Mouse (Mus musculus) heart, embryonic 16.5 days (tissue): ENCODE results near the gene Zfp455. TPM values are rescaled to one million over a fixed set of nuclear protein-coding genes. Genes with fewer than 3 reads are reported as not detected.
"Not testable (repeated sequence)": the region's sequence is repeated elsewhere in the genome, so short reads cannot be mapped to it uniquely, and the experiment has no call there.

Experiments used
- ATAC-seq: fragments of 200-750 bp; cut with Nextera tagmentation; replicated peaks from 2 replicates; pipeline ENCODE4 v1.8.0; 2017; ENCODE audit warnings: moderate number of reproducible peaks; ENCODE audit not compliant: insufficient read depth, low FRiP score; ENCODE audit errors: extremely low read depth
- H3K27ac ChIP-seq: fragments of 300-500 bp; sonication (generic); 2 replicates; pipeline ENCODE4 v1.5.1; 2014; ENCODE audit warnings: mild to moderate bottlenecking, low read length, control low read depth, moderate library complexity
- H3K27me3 ChIP-seq: fragments of 300-500 bp; sonication (generic); 2 replicates; pipeline ENCODE4 v1.6.1; 2014; ENCODE audit warnings: low read length, mixed read lengths; ENCODE audit not compliant: control insufficient read depth, insufficient read depth
- H3K36me3 ChIP-seq: fragments of 300-500 bp; sonication (generic); 2 replicates; pipeline ENCODE4 v1.6.1; 2014; ENCODE audit not compliant: control insufficient read depth, insufficient read depth
- H3K4me1 ChIP-seq: fragments of 300-500 bp; sonication (generic); 2 replicates; pipeline ENCODE4 v1.6.1; 2014; ENCODE audit warnings: low read length, mixed read lengths; ENCODE audit not compliant: control insufficient read depth, insufficient read depth
- H3K4me2 ChIP-seq: fragments of 300-500 bp; sonication (generic); 2 replicates; pipeline ENCODE4 v1.6.1; 2014; ENCODE audit warnings: low read depth, mild to moderate bottlenecking, control low read depth, low read length
- H3K4me3 ChIP-seq: fragments of 300-500 bp; sonication (generic); 2 replicates; pipeline ENCODE4 v1.5.1; 2014; ENCODE audit warnings: mild to moderate bottlenecking, control low read depth, low read length
- H3K9ac ChIP-seq: fragments of 300-500 bp; sonication (generic); 2 replicates; pipeline ENCODE4 v1.6.1; 2014; ENCODE audit warnings: low read length, control low read depth
- H3K9me3 ChIP-seq: fragments of 300-500 bp; sonication (generic); replicated peaks from 2 replicates; pipeline ENCODE4 v1.6.1; 2016; ENCODE audit warnings: low read length; ENCODE audit not compliant: control insufficient read depth
- WGBS: fragments of 180-500 bp; shearing (Covaris S2); extraction: QIAGEN DNeasy Blood & Tissue Kit; methylation state at CpG from one replicate; pipeline ENCODE4 v1.1.7; 2014; 5-methylcytosine and 5-hydroxymethylcytosine counted together
- polyA plus RNA-seq: library from polyadenylated mRNA; unstranded; fragments of >200 nt; fragmentation: Nextera tagmentation; extraction: Ambion mirVana; gene quantifications from 2 replicates; pipeline ENCODE4 v1.2.1, GENCODE M21; 2015

The Zfp455 gene
- 0.75 and 1.00 TPM in 2 replicates for polyA plus RNA-seq

DNA sequence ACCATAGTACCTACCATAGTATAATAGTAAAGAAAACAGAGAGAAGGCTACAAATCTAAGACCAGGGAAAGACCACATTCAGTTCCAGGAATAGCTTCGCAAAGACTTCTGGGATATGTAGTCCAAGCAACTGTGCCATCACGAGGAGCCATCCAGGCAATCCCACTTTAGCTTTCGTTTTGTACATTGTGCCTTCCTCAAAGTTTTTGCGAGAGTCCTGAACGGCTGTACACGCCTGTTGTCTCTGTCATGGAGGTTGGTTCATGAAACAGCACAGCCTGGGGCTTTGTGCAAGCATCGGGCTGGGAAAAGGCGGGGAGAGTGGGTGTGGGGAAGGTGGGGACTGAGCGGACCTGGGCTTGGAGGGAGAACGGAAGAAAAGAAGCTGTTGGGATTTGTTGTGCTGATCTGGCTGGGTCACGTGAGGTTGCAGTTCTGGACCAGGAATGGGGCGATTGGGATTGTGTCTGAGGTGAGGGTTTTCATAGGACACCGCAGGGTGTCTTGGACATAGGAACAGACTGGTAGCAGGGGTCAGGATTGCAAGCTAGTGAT is at the start of gene Zfp455:
TSS of gene Zfp455 (plus strand) at position 167 of the 555 bp plus-strand sequence.
- WGBS, result 3% methylated on average over 13 of the region's 13 CpGs

GRCm38 (mm10) chr13:67166122-67166521 is 28.2 kb upstream of the Zfp455 start:
- not testable (repeated sequence) for H3K4me2 ChIP-seq
- WGBS, result 48% methylated on average over 4 of the region's 4 CpGs

More for the DNA sequence above, at the start of gene Zfp455:
- ATAC-seq, result peak; percentile 74
- Histone ChIP-seq H3K9me3 (no peaks in the 10 kb centered on the region), H3K27me3 (no peaks in the 10 kb centered on the region), H3K36me3 (no peaks in the 10 kb centered on the region), H3K4me2 (peak within 1 kb of the TSS; percentile 60), H3K27ac (no peak within 1 kb of the TSS), H3K4me1 (peaks cover 3% of the 10 kb centered on the region), H3K9ac (peak within 1 kb of the TSS; percentile 69), H3K4me3 (peak within 1 kb of the TSS; percentile 72)

GRCm38 (mm10) chr13:67172991-67173722 is 21.1 kb upstream of the Zfp455 start, which contains the start of gene Rsl1:
Gene Rsl1 (plus strand): TSS chr13:67173182.
- WGBS, result under 1% methylated on average over 17 of the region's 17 CpGs
- peak within 1 kb of the TSS; percentile 82 for H3K9ac ChIP-seq
- peak; percentile 97 for ATAC-seq

More at GRCm38 (mm10) chr13:67166122-67166521, 28.2 kb upstream of the Zfp455 start:
- H3K4me3 ChIP-seq, H3K4me1 ChIP-seq, ATAC-seq, H3K9me3 ChIP-seq, H3K36me3 ChIP-seq, H3K9ac ChIP-seq, H3K27ac ChIP-seq, H3K27me3 ChIP-seq: not testable (repeated sequence)

GRCm38 (mm10) chr13:67173723-67174055 is 20.6 kb upstream of the Zfp455 start:
- peak overlapping the region; percentile 82 for H3K9ac ChIP-seq
- WGBS, result 22% methylated on average over 5 of the region's 5 CpGs
- peak overlapping the region; percentile 84 for H3K4me3 ChIP-seq
- peaks cover 2% of the 10 kb centered on the region; the same call in 1 of the 2 replicates for H3K4me1 ChIP-seq
- no peaks in the 10 kb centered on the region for H3K27me3 ChIP-seq
- no peaks in the 10 kb centered on the region for H3K9me3 ChIP-seq
- H3K4me2 ChIP-seq, result peak overlapping the region; percentile 60
- H3K36me3 ChIP-seq, result 0 out of 2 replicates have a peak, but pooled peaks cover 2% of the 10 kb centered on the region
- no peak overlapping the region for H3K27ac ChIP-seq
- no peak for ATAC-seq

More at GRCm38 (mm10) chr13:67172991-67173722, 21.1 kb upstream of the Zfp455 start, which contains the start of gene Rsl1:
- H3K4me1 ChIP-seq, H3K36me3 ChIP-seq, H3K9me3 ChIP-seq, H3K27me3 ChIP-seq: not testable (repeated sequence)
- Histone ChIP-seq H3K4me3 (peak within 1 kb of the TSS; percentile 84), H3K4me2 (peak within 1 kb of the TSS; percentile 60), H3K27ac (peak within 1 kb of the TSS; percentile 69)

DNA sequence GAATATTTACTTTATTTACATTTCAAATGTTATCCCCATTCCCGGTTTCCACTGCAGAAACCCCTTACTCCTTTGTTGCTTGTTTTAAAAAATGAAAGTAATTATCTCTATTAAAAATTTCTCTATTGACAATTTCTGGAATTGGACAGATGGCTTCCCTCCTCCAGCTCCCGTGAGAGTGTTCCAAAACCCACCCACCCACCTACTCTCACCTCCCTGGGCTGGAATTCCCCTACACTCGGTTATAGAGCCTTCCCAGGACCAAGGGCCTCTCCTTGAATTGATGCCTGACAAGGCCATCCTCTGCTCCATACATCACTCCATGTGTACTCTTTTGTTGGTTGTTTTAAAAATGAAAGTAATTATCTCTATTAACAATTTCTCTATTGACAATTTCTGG is 7.3 kb downstream of the Zfp455 start:
- Histone ChIP-seq H3K4me3 (no peak overlapping the region), H3K4me1 (no peaks in the 10 kb centered on the region), H3K9me3 (no peaks in the 10 kb centered on the region), H3K36me3 (no peaks in the 10 kb centered on the region), H3K9ac (no peak overlapping the region), H3K27ac (no peak overlapping the region), H3K27me3 (no peaks in the 10 kb centered on the region), H3K4me2 (no peak overlapping the region)
- no peak for ATAC-seq
- 59% methylated on average over 3 of the region's 3 CpGs for WGBS

DNA sequence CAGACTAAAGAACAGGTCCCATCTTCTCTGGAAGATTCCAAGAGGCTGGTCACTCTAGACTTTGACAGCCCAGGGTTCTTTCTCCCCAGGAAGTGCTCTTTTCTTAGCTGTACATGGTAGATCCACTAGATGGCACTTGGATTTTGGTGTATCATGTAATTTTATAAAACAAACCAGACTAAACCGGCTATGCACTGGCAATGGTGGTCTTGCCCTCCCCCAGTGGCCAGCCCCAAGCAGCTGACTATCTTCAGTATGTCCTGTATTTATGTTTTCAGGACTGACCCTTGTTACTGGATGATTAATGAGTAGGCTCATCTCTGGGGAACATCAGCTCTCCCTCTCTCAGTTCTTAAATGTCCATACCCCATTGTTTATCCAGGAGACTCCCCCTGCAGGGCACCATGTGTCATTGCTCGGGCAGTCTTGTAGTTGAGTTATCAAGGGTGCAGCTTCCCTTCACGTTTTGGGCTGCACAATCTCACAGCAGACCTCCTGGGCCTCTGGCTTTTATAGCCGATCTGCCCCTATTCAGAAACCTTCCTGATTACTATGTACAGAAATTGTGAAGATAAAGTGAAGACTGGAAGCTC is 19.8 kb downstream of the Zfp455 start:
- no peak overlapping the region for H3K4me3 ChIP-seq
- H3K4me1 ChIP-seq, result no peaks in the 10 kb centered on the region
- no peak overlapping the region for H3K27ac ChIP-seq
- peaks cover 3% of the 10 kb centered on the region; the same call in 1 of the 2 replicates for H3K9me3 ChIP-seq
- 54% methylated on average over 4 of the region's 4 CpGs for WGBS
- no peak overlapping the region for H3K9ac ChIP-seq
- no peaks in the 10 kb centered on the region for H3K27me3 ChIP-seq
- ATAC-seq, result no peak
- H3K36me3 ChIP-seq, result no peaks in the 10 kb centered on the region
- no peak overlapping the region for H3K4me2 ChIP-seq

Other genes with a start within 250 kb of the Zfp455 start
- gene Zfp712, start 133.3 kb upstream of the Zfp455 start, polyA plus RNA-seq, result 2.3 and 2.9 TPM in 2 replicates
- 3.1 TPM in 2 replicates for gene Zfp708, start 96.5 kb upstream of the Zfp455 start, polyA plus RNA-seq
- 1.6 and 1.8 TPM in 2 replicates for gene Gm28557, start 85.9 kb upstream of the Zfp455 start, polyA plus RNA-seq
- 0.27 and 0.37 TPM in 2 replicates for gene Rslcan18, start 78.2 kb upstream of the Zfp455 start, polyA plus RNA-seq
- 1.4 and 2.0 TPM in 2 replicates for gene Zfp759, start 72.8 kb upstream of the Zfp455 start, polyA plus RNA-seq
- gene Rsl1, start 21.3 kb upstream of the Zfp455 start, polyA plus RNA-seq, result 6.0 and 6.1 TPM in 2 replicates
- 1.2 and 1.3 TPM in 2 replicates for gene Zfp458, start 84.0 kb downstream of the Zfp455 start, polyA plus RNA-seq
- gene Zfp457, start 112.0 kb downstream of the Zfp455 start, polyA plus RNA-seq, result 0.94 and 1.3 TPM in 2 replicates
- 1.8 TPM in 2 replicates for gene Zfp595, start 138.1 kb downstream of the Zfp455 start, polyA plus RNA-seq
- 0.83 TPM in 1 of 2 replicates, not detected in the other for gene Gm28044, start 166.0 kb downstream of the Zfp455 start, polyA plus RNA-seq
- gene Zfp953, start 166.1 kb downstream of the Zfp455 start, polyA plus RNA-seq, result 0.60 and 0.72 TPM in 2 replicates
- 0.71 TPM in 1 of 2 replicates, not detected in the other for gene Gm28041, start 181.2 kb downstream of the Zfp455 start, polyA plus RNA-seq
- gene Zfp456, start 181.3 kb downstream of the Zfp455 start, polyA plus RNA-seq, result 1.0 and 1.7 TPM in 2 replicates
- gene Zfp429, start 205.3 kb downstream of the Zfp455 start, polyA plus RNA-seq, result 4.7 and 5.8 TPM in 2 replicates
- 0.56 and 0.59 TPM in 2 replicates for gene Zfp459, start 226.9 kb downstream of the Zfp455 start, polyA plus RNA-seq